Mouse (Mus musculus) embryonic facial prominence, embryonic 11.5 days (tissue): ENCODE data around the gene Cdc40. TPM values are rescaled to one million over a fixed set of nuclear protein-coding genes. Genes with fewer than 3 reads are reported as not detected.
A peak's percentile ranks its signal among the peaks of the same experiment; 100 is the strongest.

Source experiments
- ATAC-seq: fragments of 200-750 bp; cut with Nextera tagmentation; replicated peaks from 2 replicates; pipeline ENCODE4 v1.8.0; 2017; ENCODE audit warnings: low read depth; ENCODE audit not compliant: insufficient number of reproducible peaks, low FRiP score, low TSS enrichment
- DNase-seq: peaks from one replicate; pipeline ENCODE4 v3.0.0-alpha.2; 2015; ENCODE audit warnings: low spot score
- H3K27ac ChIP-seq: fragments of 300-500 bp; sonication (generic); replicated peaks from 2 replicates; pipeline ENCODE4 v1.5.1; 2014; ENCODE audit warnings: mild to moderate bottlenecking, low read depth, low read length, control low read depth
- H3K27me3 ChIP-seq: fragments of 300-500 bp; sonication (generic); 2 replicates; pipeline ENCODE4 v1.6.1; 2014; ENCODE audit warnings: mild to moderate bottlenecking, low read length, moderate library complexity, mixed read lengths; ENCODE audit not compliant: control insufficient read depth, insufficient read depth
- H3K36me3 ChIP-seq: fragments of 300-500 bp; sonication (generic); replicated peaks from 2 replicates; pipeline ENCODE4 v1.6.1; 2014; ENCODE audit warnings: low read depth, mild to moderate bottlenecking, low read length, moderate library complexity, mixed read lengths; ENCODE audit not compliant: control insufficient read depth, insufficient read depth
- H3K4me1 ChIP-seq: fragments of 300-500 bp; sonication (generic); 2 replicates; pipeline ENCODE4 v1.6.1; 2014; ENCODE audit warnings: low read length, mixed read lengths; ENCODE audit not compliant: control insufficient read depth, insufficient read depth
- H3K4me2 ChIP-seq: fragments of 300-500 bp; sonication (generic); 2 replicates; pipeline ENCODE4 v1.6.1; 2014; ENCODE audit warnings: low read depth, mild to moderate bottlenecking, control low read depth, low read length, moderate library complexity
- H3K4me3 ChIP-seq: fragments of 300-500 bp; sonication (generic); 2 replicates; pipeline ENCODE4 v1.5.1; 2014; ENCODE audit warnings: low read depth, low read length, control low read depth
- H3K9ac ChIP-seq: fragments of 300-500 bp; sonication (generic); replicated peaks from 2 replicates; pipeline ENCODE4 v1.6.1; 2014; ENCODE audit warnings: mild to moderate bottlenecking, control low read depth, low read length
- H3K9me3 ChIP-seq: fragments of 300-500 bp; sonication (generic); replicated peaks from 2 replicates; pipeline ENCODE4 v1.6.1; 2016; ENCODE audit warnings: mild to moderate bottlenecking, low read length, inconsistent platforms, mixed read lengths; ENCODE audit not compliant: control insufficient read depth
- WGBS: fragments of 180-500 bp; shearing (Covaris S2); extraction: QIAGEN DNeasy Blood & Tissue Kit; methylation state at CpG from one replicate; pipeline ENCODE4 v1.1.7; 2014; 5-methylcytosine and 5-hydroxymethylcytosine counted together
- polyA plus RNA-seq: library from polyadenylated mRNA; unstranded; fragments of >200 nt; fragmentation: Nextera tagmentation; extraction: Ambion mirVana; gene quantifications from 2 replicates; pipeline ENCODE4 v1.2.1, GENCODE M21; 2014

Cdc40 gene
- polyA plus RNA-seq, 1 experiment from 2014 or later, result 44.8 TPM

DNA sequence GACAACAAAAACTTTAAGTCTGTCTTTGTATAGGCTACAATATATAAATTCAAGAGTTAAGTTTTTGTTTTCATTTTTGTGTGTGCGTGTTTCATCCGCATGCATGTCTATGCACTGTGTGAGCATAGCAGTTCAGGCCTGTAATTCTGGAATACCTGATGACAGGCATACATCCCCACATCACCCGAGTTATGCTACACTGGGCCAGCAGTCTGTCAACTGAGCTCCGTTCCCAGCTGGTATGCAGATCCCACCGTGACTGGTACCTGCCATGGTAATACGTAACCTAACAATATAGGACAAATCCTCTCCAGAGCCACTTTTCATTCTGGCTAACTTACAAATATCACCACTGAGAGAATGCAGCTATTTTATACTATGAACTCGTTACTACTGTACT is 26.4 kb downstream of the Cdc40 start:
- DNase-seq, result no peak
- no peak overlapping the region for H3K9ac ChIP-seq
- no peak overlapping the region for H3K4me3 ChIP-seq
- 88% methylated on average over 7 of the region's 7 CpGs for WGBS
- no peaks in the 10 kb centered on the region for H3K4me1 ChIP-seq
- H3K36me3 ChIP-seq, result no peaks in the 10 kb centered on the region
- H3K9me3 ChIP-seq, result no peaks in the 10 kb centered on the region
- no peak overlapping the region for H3K4me2 ChIP-seq
- ATAC-seq, result no peak
- no peak overlapping the region for H3K27ac ChIP-seq
- H3K27me3 ChIP-seq, result no peaks in the 10 kb centered on the region

DNA sequence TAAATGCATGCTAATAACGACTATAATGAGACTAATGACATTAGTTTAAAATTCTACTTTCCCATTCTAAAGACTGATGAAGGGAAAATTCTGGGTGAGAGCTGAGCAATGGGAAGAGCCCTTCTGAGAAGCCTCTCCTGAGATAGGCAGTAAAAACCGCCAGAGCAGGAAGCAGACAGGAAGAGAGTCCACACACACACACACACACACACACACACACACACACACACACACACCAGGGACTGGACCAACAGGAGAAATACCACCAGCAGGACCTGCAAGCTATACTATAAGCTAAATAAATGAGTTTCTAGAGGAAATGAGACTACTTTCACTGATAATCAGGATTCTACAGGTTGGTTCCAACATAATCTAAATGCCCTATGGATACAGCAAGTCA is 27.5 kb downstream of the Cdc40 start:
- no peak overlapping the region for H3K27ac ChIP-seq
- DNase-seq (no peak), ATAC-seq (no peak)
- H3K27me3 ChIP-seq, result no peaks in the 10 kb centered on the region
- H3K9ac ChIP-seq, result no peak overlapping the region
- WGBS, result 46% methylated on average over 2 of the region's 2 CpGs
- no peaks in the 10 kb centered on the region for H3K4me1 ChIP-seq
- no peak overlapping the region for H3K4me3 ChIP-seq
- H3K9me3 ChIP-seq, result no peaks in the 10 kb centered on the region
- no peaks in the 10 kb centered on the region for H3K36me3 ChIP-seq
- no peak overlapping the region for H3K4me2 ChIP-seq

DNA sequence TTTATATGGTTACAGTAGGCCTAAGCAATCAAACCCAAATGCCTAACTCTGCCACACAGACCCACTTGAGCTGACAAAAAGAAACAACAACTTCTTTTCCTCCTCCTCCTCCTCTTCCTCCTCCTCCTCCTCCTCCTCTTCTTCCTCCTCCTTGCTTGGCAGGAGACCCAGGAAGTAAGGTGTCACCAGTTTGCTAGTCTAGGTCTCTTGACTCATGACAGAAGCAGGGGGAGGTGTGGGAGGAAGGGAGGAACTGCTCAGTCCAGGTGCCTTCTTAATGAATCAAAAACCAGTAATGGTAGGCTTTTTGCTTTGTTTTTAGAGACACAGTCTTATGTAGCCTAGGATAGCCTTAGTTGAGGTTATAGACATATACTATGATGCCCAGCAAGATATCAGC is 32.0 kb downstream of the Cdc40 start:
- DNase-seq, result no peak
- ATAC-seq, result no peak
- H3K4me2 ChIP-seq, result no peak overlapping the region
- no peak overlapping the region for H3K4me3 ChIP-seq
- no peaks in the 10 kb centered on the region for H3K4me1 ChIP-seq
- H3K27ac ChIP-seq, result no peak overlapping the region
- no peak overlapping the region for H3K9ac ChIP-seq
- H3K36me3 ChIP-seq, result no peaks in the 10 kb centered on the region
- no peaks in the 10 kb centered on the region for H3K27me3 ChIP-seq
- no peaks in the 10 kb centered on the region for H3K9me3 ChIP-seq

- Histone ChIP-seq H3K9ac (no peak overlapping the region), H3K27me3 (no peaks in the 10 kb centered on the region), H3K9me3 (no peaks in the 10 kb centered on the region), H3K4me3 (no peak overlapping the region), H3K36me3 (no peaks in the 10 kb centered on the region), H3K4me2 (no peak overlapping the region), H3K4me1 (no peaks in the 10 kb centered on the region), H3K27ac (no peak overlapping the region)
- ATAC-seq, result no peak
- DNase-seq, result no peak
- 81% methylated on average over 2 of the region's 2 CpGs for WGBS
These were observed 32.5 kb downstream of the Cdc40 start for GRCm38 (mm10) chr10:40850644-40851043.

DNA sequence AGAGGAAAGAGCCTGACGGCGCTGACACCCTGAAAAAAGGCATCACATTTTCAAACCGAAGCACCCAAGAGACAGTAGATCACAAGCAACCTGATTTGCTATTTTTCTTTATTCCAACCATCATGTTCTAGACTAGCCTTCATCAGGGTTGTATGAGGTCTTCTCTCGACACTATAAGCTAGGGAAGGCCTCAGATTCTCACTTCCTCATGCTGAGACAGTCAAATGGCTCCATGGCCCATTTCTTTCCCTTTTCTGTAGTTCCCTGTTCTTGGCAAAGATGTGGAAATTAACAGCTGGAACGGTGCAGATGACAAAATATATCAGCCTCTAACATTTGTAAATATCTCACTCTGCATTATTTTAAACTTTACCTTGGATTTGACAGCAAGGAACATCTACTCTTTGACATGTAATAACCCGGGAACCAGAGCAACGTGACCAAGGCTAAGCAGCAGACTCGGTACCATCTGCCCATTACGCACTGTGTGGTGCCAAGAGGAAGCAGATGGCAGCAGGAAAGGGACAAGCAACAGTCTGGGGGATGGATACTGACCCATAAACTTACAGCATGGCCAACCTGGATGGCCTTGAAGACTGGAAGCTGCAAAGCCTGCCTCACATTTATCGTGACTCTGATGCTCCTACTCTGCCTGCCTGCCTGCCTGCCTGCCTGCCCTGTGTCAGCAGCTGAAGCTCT is 35.8 kb downstream of the Cdc40 start:
- Histone ChIP-seq H3K9ac (no peak overlapping the region), H3K4me2 (no peak overlapping the region), H3K4me3 (no peak overlapping the region), H3K36me3 (peaks cover 5% of the 10 kb centered on the region; the same call in 1 of the 2 replicates), H3K27ac (no peak overlapping the region), H3K27me3 (no peaks in the 10 kb centered on the region), H3K9me3 (no peaks in the 10 kb centered on the region), H3K4me1 (no peaks in the 10 kb centered on the region)
- DNase-seq (no peak), ATAC-seq (no peak)
- 96% methylated on average over 10 of the region's 10 CpGs for WGBS

GRCm38 (mm10) chr10:40845626-40846025 is 37.5 kb downstream of the Cdc40 start:
- Histone ChIP-seq H3K9ac (no peak overlapping the region), H3K4me2 (no peak overlapping the region), H3K27ac (no peak overlapping the region), H3K4me3 (no peak overlapping the region), H3K4me1 (no peaks in the 10 kb centered on the region), H3K36me3 (peaks cover 5% of the 10 kb centered on the region; the same call in 1 of the 2 replicates), H3K27me3 (no peaks in the 10 kb centered on the region), H3K9me3 (no peaks in the 10 kb centered on the region)
- 88% methylated on average over 6 of the region's 6 CpGs for WGBS
- ATAC-seq, result no peak
- DNase-seq, result no peak

DNA sequence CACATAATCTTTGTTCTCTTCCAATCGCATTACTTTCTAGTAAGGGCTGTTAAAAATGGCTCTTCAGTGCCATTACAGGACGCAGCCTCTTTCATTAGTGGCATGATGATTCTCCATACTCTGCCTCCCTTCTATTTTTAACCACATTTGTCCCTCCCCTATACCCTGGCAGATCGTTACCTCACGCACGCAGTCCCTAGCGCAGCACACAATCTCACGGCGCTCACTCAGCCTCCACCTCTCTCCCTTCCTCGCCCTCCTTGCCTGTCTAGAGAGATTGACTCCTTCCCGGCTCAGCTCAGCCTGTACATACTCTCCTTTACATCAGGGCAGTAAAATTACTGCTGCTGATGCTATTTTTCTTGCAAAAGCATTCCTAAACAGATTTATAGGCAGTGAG is 38.6 kb downstream of the Cdc40 start:
- H3K4me1 ChIP-seq, result no peaks in the 10 kb centered on the region
- peak; percentile 6 for DNase-seq
- H3K27me3 ChIP-seq, result no peaks in the 10 kb centered on the region
- H3K4me3 ChIP-seq, result no peak overlapping the region
- no peak overlapping the region for H3K4me2 ChIP-seq
- H3K27ac ChIP-seq, result no peak overlapping the region
- no peak overlapping the region for H3K9ac ChIP-seq
- no peak for ATAC-seq
- H3K9me3 ChIP-seq, result no peaks in the 10 kb centered on the region
- WGBS, result 58% methylated on average over 10 of the region's 10 CpGs
- peaks cover 5% of the 10 kb centered on the region; the same call in 1 of the 2 replicates for H3K36me3 ChIP-seq

DNA sequence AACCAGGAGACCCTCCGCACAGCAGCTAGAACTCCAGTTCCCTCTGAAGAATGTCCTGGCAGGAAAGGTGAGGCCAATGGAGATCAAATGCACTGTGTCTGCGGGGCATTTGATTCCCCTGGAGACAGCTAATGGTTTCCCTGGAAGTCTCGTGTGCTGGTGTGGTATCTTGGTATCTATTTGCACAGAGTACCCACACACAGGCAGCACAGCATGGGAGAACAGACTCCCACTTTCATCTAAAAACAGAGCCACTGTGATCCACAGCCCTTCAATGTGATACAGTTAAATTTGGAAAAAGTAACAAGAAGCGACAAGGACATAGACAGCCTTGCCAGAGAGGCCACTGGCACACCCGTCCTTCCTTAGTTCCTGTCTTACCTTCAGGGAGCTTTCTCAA is 39.3 kb downstream of the Cdc40 start:
- H3K9me3 ChIP-seq, result no peaks in the 10 kb centered on the region
- no peak overlapping the region for H3K4me3 ChIP-seq
- DNase-seq (no peak), ATAC-seq (no peak)
- no peak overlapping the region for H3K4me2 ChIP-seq
- 69% methylated on average over 5 of the region's 5 CpGs for WGBS
- H3K27me3 ChIP-seq, result no peaks in the 10 kb centered on the region
- no peaks in the 10 kb centered on the region for H3K4me1 ChIP-seq
- H3K9ac ChIP-seq, result no peak overlapping the region
- no peak overlapping the region for H3K27ac ChIP-seq
- peaks cover 5% of the 10 kb centered on the region; the same call in 1 of the 2 replicates for H3K36me3 ChIP-seq
